Mouse (Mus musculus) spleen, adult 2 months (tissue): ENCODE results near the gene B3glct.

Experiments
- CTCF ChIP-seq: fragments of 200-500 bp; IDR thresholded peaks from 2 replicates; pipeline ENCODE4 v1.5.1; 2011; ENCODE audit warnings: mild to moderate bottlenecking, inconsistent platforms; ENCODE audit not compliant: insufficient read depth, insufficient read length, insufficient replicate concordance; ENCODE audit errors: extremely low read depth
- POLR2A ChIP-seq: fragments of 200-500 bp; IDR thresholded peaks from 2 replicates; pipeline ENCODE4 v1.6.1; 2011; ENCODE audit warnings: low read depth, low read length, inconsistent platforms

DNA sequence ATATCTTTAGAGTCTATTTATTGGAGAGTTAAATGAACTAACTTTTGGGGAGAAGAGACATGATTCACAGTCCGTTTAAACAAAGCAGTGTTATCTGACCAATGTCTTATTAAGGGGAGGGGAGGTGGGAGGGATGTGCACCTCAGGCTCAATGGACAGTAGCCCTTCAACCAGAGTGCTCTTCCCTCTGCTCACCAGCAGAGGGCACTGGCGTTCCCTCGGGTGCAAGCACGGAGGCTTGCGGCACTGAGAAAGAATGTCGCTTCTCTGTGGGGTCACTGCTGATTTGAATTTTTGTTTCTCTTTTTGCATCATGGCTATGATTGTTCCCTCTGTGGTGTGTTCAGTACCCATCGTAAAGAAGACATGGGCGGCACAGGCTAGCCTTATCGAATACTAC is 67.0 kb downstream of the B3glct start:
- TF ChIP-seq CTCF (no peak), POLR2A (no peak)
